Mouse (Mus musculus) megakaryocyte progenitor cell, adult 5-6 weeks (primary cell): ENCODE measurements around the gene Gm45208. TPM values are rescaled to one million over a fixed set of nuclear protein-coding genes. Genes with fewer than 3 reads are reported as not detected.
A peak's percentile ranks its signal among the peaks of the same experiment; 100 is the strongest.

ENCODE experiments used
- ATAC-seq: replicated peaks from 2 replicates; pipeline ENCODE4 v1.8.0; 2016; ENCODE audit warnings: mild to moderate bottlenecking, moderate TSS enrichment, inconsistent platforms; ENCODE audit not compliant: poor library complexity
- total RNA-seq, 2 experiments: library from RNA; stranded (forward) in 1 of 2; stranded (reverse) in 1 of 2; fragments of 157-497, 149-512 nt in 1 of 2; fragments of 200-1000 nt in 1 of 2; gene quantifications; 2 replicates each; pipeline versions ENCODE4 v1.2.3 to v1.2.4; 2015 to 2017

Gm45208 gene
- total RNA-seq, 2 experiments from 2014 or later = not detected

DNA sequence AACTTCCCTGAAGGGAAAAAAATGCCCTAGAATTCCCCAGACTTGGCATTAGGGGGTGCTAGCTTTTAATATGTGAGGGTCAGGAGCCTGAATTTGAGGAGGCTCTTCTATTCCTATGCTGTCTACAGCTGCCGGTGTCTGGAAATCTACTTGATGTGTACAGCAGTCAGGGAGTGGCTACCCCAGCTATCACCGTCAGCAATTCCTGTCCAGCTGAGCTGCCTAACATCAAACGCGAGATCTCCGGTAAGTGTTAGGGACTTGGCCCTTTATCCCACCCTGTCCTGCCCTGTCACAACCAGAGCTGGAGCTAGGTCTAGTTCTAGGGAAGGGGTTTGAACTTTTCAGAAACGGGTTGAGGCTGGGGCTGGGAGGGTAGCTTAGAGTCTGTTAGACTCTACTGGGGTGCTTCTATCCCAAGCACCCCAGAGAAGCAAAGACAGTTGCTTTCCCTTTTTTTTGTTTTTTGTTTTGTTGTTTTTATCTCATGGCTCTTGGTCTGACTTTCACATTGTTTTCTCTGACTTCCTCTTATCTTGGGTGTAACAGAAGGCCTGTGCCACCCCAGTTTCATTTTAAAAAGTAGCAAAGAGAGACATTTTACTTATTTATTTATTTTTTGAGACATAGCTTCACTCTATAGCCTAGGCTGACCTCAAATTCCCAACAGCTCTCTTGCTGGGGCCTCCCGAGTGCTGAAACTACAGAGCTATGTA lies 47.4 kb downstream of the Gm45208 start:
- peak; percentile 67 for ATAC-seq

- no peak for ATAC-seq
These were observed 50.7 kb downstream of the Gm45208 start for GRCm38 (mm10) chrX:7772766-7773165.

DNA sequence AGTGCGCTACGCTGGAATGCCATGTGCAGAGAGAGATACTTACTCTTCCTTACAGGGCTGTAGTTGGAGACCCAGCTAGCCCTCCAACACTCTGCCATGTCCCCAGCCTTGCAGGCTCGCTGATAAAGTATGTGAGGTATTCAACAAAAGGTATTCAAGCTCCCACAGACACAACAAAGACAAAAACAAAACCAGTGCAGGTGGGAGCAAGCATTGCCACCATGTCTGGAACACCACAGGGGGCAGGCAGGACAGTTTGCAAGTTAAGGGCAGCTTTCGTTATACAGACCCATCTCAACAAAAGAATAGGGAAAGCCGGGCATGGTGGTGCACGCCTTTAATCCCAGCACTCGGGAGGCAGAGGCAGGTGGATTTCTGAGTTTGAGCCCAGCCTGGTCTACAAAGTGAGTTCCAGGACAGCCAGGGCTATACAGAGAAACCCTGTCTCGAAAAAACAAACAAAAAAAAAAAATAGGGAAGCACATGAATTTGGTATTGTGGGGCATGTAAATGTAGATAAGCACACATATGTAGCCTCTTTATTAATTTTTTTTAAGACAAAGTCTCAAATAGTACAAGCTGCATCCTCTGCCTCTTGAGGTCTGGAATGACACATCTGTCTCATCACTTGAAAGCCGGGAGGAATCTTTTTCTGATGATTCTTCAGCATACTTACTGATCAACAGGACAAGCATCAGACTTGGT lies 53.6 kb downstream of the Gm45208 start:
- ATAC-seq = no peak

- ATAC-seq = peak; percentile 79
These were observed 54.5 kb downstream of the Gm45208 start for GRCm38 (mm10) chrX:7776329-7777082.

DNA sequence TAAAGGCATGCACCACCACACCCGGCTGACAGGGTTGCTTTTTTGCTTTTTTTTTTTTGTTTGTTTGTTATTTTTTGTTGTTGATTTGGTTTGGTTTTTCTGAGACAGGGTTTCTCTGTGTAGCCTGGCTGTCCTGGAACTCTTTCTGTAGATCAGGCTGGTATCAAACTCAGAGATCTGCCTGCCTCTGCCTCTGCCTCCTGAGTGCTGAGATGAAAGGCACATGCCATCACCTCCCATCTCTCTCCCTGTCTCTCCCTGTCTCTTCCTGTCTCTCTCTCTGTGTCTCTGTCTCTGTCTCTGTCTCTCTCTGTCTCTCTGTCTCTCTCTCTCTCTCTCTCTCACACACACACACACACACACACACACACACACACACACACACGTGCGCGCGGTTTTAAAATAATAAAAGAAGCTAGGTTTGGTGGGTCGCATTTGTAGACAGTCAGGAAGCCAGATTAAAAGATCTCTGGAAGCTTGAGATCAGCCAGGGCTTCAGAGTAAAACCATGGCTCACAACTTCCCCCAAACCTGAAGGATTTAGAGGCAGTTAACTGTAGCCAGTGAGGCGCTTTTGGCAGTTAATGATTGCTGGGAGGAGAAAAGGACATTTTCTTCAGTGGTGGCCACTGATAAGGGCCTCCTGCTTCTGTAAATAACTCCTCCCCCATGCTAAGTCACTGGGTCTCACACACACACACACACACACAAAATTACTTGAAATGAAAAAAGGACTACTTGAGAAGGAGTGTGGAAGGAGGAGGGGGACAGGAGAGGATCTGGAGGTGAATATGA lies 56.6 kb downstream of the Gm45208 start:
- peak; percentile 90 for ATAC-seq

GRCm38 (mm10) chrX:7779294-7779693 lies 57.2 kb downstream of the Gm45208 start:
- peak; percentile 24; the same call in 1 of the 2 replicates for ATAC-seq

Other genes starting within 250 kb of the Gm45208 start
- not detected in 2 replicates for gene Foxp3, start 148.6 kb upstream of the Gm45208 start, total RNA-seq (2015)
- gene Foxp3, start 148.6 kb upstream of the Gm45208 start, total RNA-seq (2017) = 0.08 and 0.10 TPM in 2 replicates
- 1.3 TPM in 1 of 2 replicates, not detected in the other for gene Ppp1r3f, start 148.0 kb upstream of the Gm45208 start, total RNA-seq (2015)
- gene Ppp1r3f, start 148.0 kb upstream of the Gm45208 start, total RNA-seq (2017) = 0.24 and 0.29 TPM in 2 replicates
- gene Ccdc22, start 116.7 kb upstream of the Gm45208 start, total RNA-seq (2015) = 18.8 and 20.5 TPM in 2 replicates
- 38.1 and 47.6 TPM in 2 replicates for gene Ccdc22, start 116.7 kb upstream of the Gm45208 start, total RNA-seq (2017)
- gene Cacna1f, start 115.2 kb upstream of the Gm45208 start, total RNA-seq (2015) = 0.24 and 0.47 TPM in 2 replicates
- gene Cacna1f, start 115.2 kb upstream of the Gm45208 start, total RNA-seq (2017) = 0.10 and 0.29 TPM in 2 replicates
- gene Syp, start 83.8 kb upstream of the Gm45208 start, total RNA-seq (2015) = not detected in 2 replicates
- gene Syp, start 83.8 kb upstream of the Gm45208 start, total RNA-seq (2017) = 0.46 and 0.54 TPM in 2 replicates
- gene Prickle3, start 65.0 kb upstream of the Gm45208 start, total RNA-seq (2015) = 3.9 and 4.8 TPM in 2 replicates
- 4.1 and 6.0 TPM in 2 replicates for gene Prickle3, start 65.0 kb upstream of the Gm45208 start, total RNA-seq (2017)
- 115 and 133 TPM in 2 replicates for gene Plp2, start 50.9 kb upstream of the Gm45208 start, total RNA-seq (2015)
- 26.4 and 37.1 TPM in 2 replicates for gene Plp2, start 50.9 kb upstream of the Gm45208 start, total RNA-seq (2017)
- not detected in 2 replicates for gene Magix, start 41.0 kb upstream of the Gm45208 start, total RNA-seq (2015)
- gene Magix, start 41.0 kb upstream of the Gm45208 start, total RNA-seq (2017) = not detected in 2 replicates
- gene Gpkow, start 25.1 kb upstream of the Gm45208 start, total RNA-seq (2015) = 26.8 and 28.2 TPM in 2 replicates
- 19.2 and 24.4 TPM in 2 replicates for gene Gpkow, start 25.1 kb upstream of the Gm45208 start, total RNA-seq (2017)
- 27.3 and 39.9 TPM in 2 replicates for gene Wdr45, start 7.9 kb upstream of the Gm45208 start, total RNA-seq (2015)
- gene Wdr45, start 7.9 kb upstream of the Gm45208 start, total RNA-seq (2017) = 18.4 and 21.7 TPM in 2 replicates
- 11.1 and 15.3 TPM in 2 replicates for gene Praf2, start 6.2 kb downstream of the Gm45208 start, total RNA-seq (2015)
- gene Praf2, start 6.2 kb downstream of the Gm45208 start, total RNA-seq (2017) = 3.4 and 4.9 TPM in 2 replicates
- 0.88 and 1.2 TPM in 2 replicates for gene Ccdc120, start 28.7 kb downstream of the Gm45208 start, total RNA-seq (2015)
- gene Ccdc120, start 28.7 kb downstream of the Gm45208 start, total RNA-seq (2017) = 0.33 and 1.1 TPM in 2 replicates
- 12.2 and 14.6 TPM in 2 replicates for gene Tfe3, start 40.3 kb downstream of the Gm45208 start, total RNA-seq (2015)
- 4.6 and 7.1 TPM in 2 replicates for gene Tfe3, start 40.3 kb downstream of the Gm45208 start, total RNA-seq (2017)
- gene Gripap1, start 67.5 kb downstream of the Gm45208 start, total RNA-seq (2015) = 34.4 and 34.9 TPM in 2 replicates
- gene Gripap1, start 67.5 kb downstream of the Gm45208 start, total RNA-seq (2017) = 48.6 and 69.7 TPM in 2 replicates
- 0.34 and 0.42 TPM in 2 replicates for gene Kcnd1, start 100.0 kb downstream of the Gm45208 start, total RNA-seq (2015)
- gene Kcnd1, start 100.0 kb downstream of the Gm45208 start, total RNA-seq (2017) = 0.21 and 0.68 TPM in 2 replicates
- 33.0 and 33.7 TPM in 2 replicates for gene Otud5, start 119.1 kb downstream of the Gm45208 start, total RNA-seq (2015)
- 48.6 and 58.7 TPM in 2 replicates for gene Otud5, start 119.1 kb downstream of the Gm45208 start, total RNA-seq (2017)
- 5.9 TPM in 2 replicates for gene Pim2, start 156.0 kb downstream of the Gm45208 start, total RNA-seq (2015)
- 1.2 and 1.5 TPM in 2 replicates for gene Pim2, start 156.0 kb downstream of the Gm45208 start, total RNA-seq (2017)
- 8.9 and 10.4 TPM in 2 replicates for gene Slc35a2, start 161.8 kb downstream of the Gm45208 start, total RNA-seq (2015)
- 12.2 and 25.1 TPM in 2 replicates for gene Slc35a2, start 161.8 kb downstream of the Gm45208 start, total RNA-seq (2017)
- 25.1 and 30.3 TPM in 2 replicates for gene Pqbp1, start 177.0 kb downstream of the Gm45208 start, total RNA-seq (2015)
- 136 and 167 TPM in 2 replicates for gene Pqbp1, start 177.0 kb downstream of the Gm45208 start, total RNA-seq (2017)
- gene Timm17b, start 177.1 kb downstream of the Gm45208 start, total RNA-seq (2015) = 116 and 133 TPM in 2 replicates
- 79.3 and 90.7 TPM in 2 replicates for gene Timm17b, start 177.1 kb downstream of the Gm45208 start, total RNA-seq (2017)
- not detected in 2 replicates for gene Gm10491, start 185.6 kb downstream of the Gm45208 start, total RNA-seq (2015)
- not detected in 2 replicates for gene Gm10491, start 185.6 kb downstream of the Gm45208 start, total RNA-seq (2017)
- not detected in 2 replicates for gene Gm10490, start 187.3 kb downstream of the Gm45208 start, total RNA-seq (2015)
- not detected in 2 replicates for gene Gm10490, start 187.3 kb downstream of the Gm45208 start, total RNA-seq (2017)
- gene Pcsk1n, start 197.6 kb downstream of the Gm45208 start, total RNA-seq (2015) = not detected in 2 replicates
- gene Pcsk1n, start 197.6 kb downstream of the Gm45208 start, total RNA-seq (2017) = not detected in 2 replicates
- not detected in 2 replicates for gene Eras, start 206.4 kb downstream of the Gm45208 start, total RNA-seq (2015)
- gene Eras, start 206.4 kb downstream of the Gm45208 start, total RNA-seq (2017) = not detected in 2 replicates
- gene Hdac6, start 225.6 kb downstream of the Gm45208 start, total RNA-seq (2015) = 9.2 and 10.4 TPM in 2 replicates
- 6.5 and 7.6 TPM in 2 replicates for gene Hdac6, start 225.6 kb downstream of the Gm45208 start, total RNA-seq (2017)